Comparison of ENCODE assay signal across 23 mouse cellular contexts in genomic region chr3:152241098-152241497, GRCm38 (mm10). TPM values are rescaled to one million over a fixed set of nuclear protein-coding genes. Genes with fewer than 3 reads are reported as not detected.
"Had no signal": no experiment of that assay in that cellular context is flagged by ENCODE, and none has a peak within 500 bp of the region (broad histone marks: within the 10 kb centered on the region; RNA-seq: fewer than 3 reads in every experiment).

No protein-coding gene starts in this region.

- H3K9ac ChIP-seq: heart, embryonic 13.5 days; heart, embryonic 15.5 days; hindbrain, embryonic 13.5 days; hindbrain, embryonic 15.5 days; limb, embryonic 13.5 days; limb, embryonic 15.5 days; liver, embryonic 12.5 days had no signal

- DNase-seq: gastrocnemius, postnatal 14 days; gastrocnemius, postnatal 36 days; heart, adult 11 months; heart, adult 2 months; heart, postnatal 14 days; heart, postnatal 36 days; kidney, adult 11 months; kidney, adult 2 months; kidney, adult 9 months; kidney, postnatal 25 days; layer of hippocampus, adult 9-11 months; layer of hippocampus, postnatal 36 days; left cerebral cortex, postnatal 4 days had no signal

- H3K4me1 ChIP-seq: heart, embryonic 13.5 days; heart, embryonic 15.5 days; hindbrain, embryonic 13.5 days; hindbrain, embryonic 15.5 days; limb, embryonic 13.5 days; limb, embryonic 15.5 days; liver, embryonic 12.5 days had no signal

- H3K27me3 ChIP-seq: heart, embryonic 13.5 days; heart, embryonic 15.5 days; hindbrain, embryonic 13.5 days; hindbrain, embryonic 15.5 days; limb, embryonic 13.5 days; limb, embryonic 15.5 days; liver, embryonic 12.5 days had no signal

- H3K9me3 ChIP-seq: heart, embryonic 13.5 days; heart, embryonic 15.5 days; hindbrain, embryonic 13.5 days; hindbrain, embryonic 15.5 days; limb, embryonic 13.5 days; limb, embryonic 15.5 days; liver, embryonic 12.5 days had no signal

- H3K27ac ChIP-seq: heart, adult 2 months; heart, embryonic 13.5 days; heart, embryonic 15.5 days; hindbrain, embryonic 13.5 days; hindbrain, embryonic 15.5 days; hindbrain, postnatal 0 days; limb, embryonic 13.5 days; limb, embryonic 15.5 days; liver, embryonic 12.5 days had no signal

- H3K4me3 ChIP-seq: heart, adult 2 months; heart, embryonic 13.5 days; heart, embryonic 15.5 days; hindbrain, embryonic 13.5 days; hindbrain, embryonic 15.5 days; limb, embryonic 13.5 days; limb, embryonic 15.5 days; liver, embryonic 12.5 days had no signal

- ATAC-seq: hindbrain, postnatal 0 days; liver, embryonic 12.5 days had no signal

- H3K4me2 ChIP-seq: heart, embryonic 11.5 days; heart, embryonic 13.5 days; heart, embryonic 15.5 days; hindbrain, embryonic 13.5 days; hindbrain, embryonic 15.5 days; limb, embryonic 13.5 days; limb, embryonic 15.5 days; liver, embryonic 12.5 days had no signal

RNA-seq across cellular contexts. Expression of gene Nexn, which starts 25.1 kb away (rescaled TPM):
- polyA plus RNA-seq: liver, adult 2 months had no signal
